Mouse (Mus musculus) stomach, postnatal 0 days (tissue): Measurements from ENCODE around the gene Srek1. TPM values are rescaled to one million over a fixed set of nuclear protein-coding genes. Genes with fewer than 3 reads are reported as not detected.
A peak's percentile ranks its signal among the peaks of the same experiment; 100 is the strongest.

ENCODE experiments used
- ATAC-seq: fragments of 200-750 bp; cut with Nextera tagmentation; 2 replicates; pipeline ENCODE4 v1.8.0; 2017; ENCODE audit not compliant: low FRiP score, low TSS enrichment
- DNase-seq: peaks from one replicate; pipeline ENCODE4 v3.0.0-alpha.2; 2016; ENCODE audit warnings: low spot score
- H3K27ac ChIP-seq: fragments of 300-500 bp; sonication (generic); replicated peaks from 2 replicates; pipeline ENCODE4 v1.5.1; 2014; ENCODE audit warnings: mild to moderate bottlenecking, control low read depth
- H3K27me3 ChIP-seq: fragments of 300-500 bp; sonication (generic); 2 replicates; pipeline ENCODE4 v1.6.1; 2014; ENCODE audit warnings: low read length; ENCODE audit not compliant: control insufficient read depth, insufficient read depth
- H3K36me3 ChIP-seq: fragments of 300-500 bp; sonication (generic); 2 replicates; pipeline ENCODE4 v1.6.1; 2014; ENCODE audit warnings: low read length, mixed read lengths; ENCODE audit not compliant: control insufficient read depth, insufficient read depth
- H3K4me1 ChIP-seq: fragments of 300-500 bp; sonication (generic); replicated peaks from 2 replicates; pipeline ENCODE4 v1.6.1; 2014; ENCODE audit warnings: antibody characterized with exemption; ENCODE audit not compliant: control insufficient read depth, insufficient read depth
- H3K4me2 ChIP-seq: fragments of 300-500 bp; sonication (generic); replicated peaks from 2 replicates; pipeline ENCODE4 v1.6.1; 2014; ENCODE audit warnings: low read depth, mild to moderate bottlenecking, control low read depth, moderate library complexity
- H3K4me3 ChIP-seq: fragments of 300-500 bp; sonication (generic); 2 replicates; pipeline ENCODE4 v1.5.1; 2014; ENCODE audit warnings: low read depth, low read length, control low read depth
- H3K9ac ChIP-seq: fragments of 300-500 bp; sonication (generic); 2 replicates; pipeline ENCODE4 v1.6.1; 2014; ENCODE audit warnings: mild to moderate bottlenecking, low read length, control low read depth, mixed read lengths
- H3K9me3 ChIP-seq: fragments of 300-500 bp; sonication (generic); 2 replicates; pipeline ENCODE4 v1.6.1; 2016; ENCODE audit warnings: low read length; ENCODE audit not compliant: control insufficient read depth
- CTCF ChIP-seq: IDR thresholded peaks from 2 replicates; pipeline ENCODE4 v1.5.1; 2016; ENCODE audit warnings: antibody characterized with exemption, low read depth, mild to moderate bottlenecking, moderate library complexity
- EP300 ChIP-seq: optimal IDR thresholded peaks from 2 replicates; pipeline ENCODE3; 2016; ENCODE audit warnings: antibody characterized with exemption
- WGBS: fragments of 180-500 bp; shearing (Covaris S2); extraction: QIAGEN DNeasy Blood & Tissue Kit; methylation state at CpG from one replicate; pipeline ENCODE4 v1.1.7; 2014; 5-methylcytosine and 5-hydroxymethylcytosine counted together
- polyA plus RNA-seq: library from polyadenylated mRNA; unstranded; fragments of >200 nt; fragmentation: Nextera tagmentation; extraction: Ambion mirVana; gene quantifications from 2 replicates; pipeline ENCODE4 v1.2.1, GENCODE M21; 2015

Srek1 gene
- polyA plus RNA-seq, 1 experiment from 2014 or later: 28.8 TPM

- no peak for DNase-seq
- H3K4me1 ChIP-seq: no peaks in the 10 kb centered on the region; the same call in 1 of the 2 replicates
- peak; percentile 73 for ATAC-seq
Measured at GRCm38 (mm10) chr13:103773407-103774118, 845 bp downstream of the Srek1 start.

DNA sequence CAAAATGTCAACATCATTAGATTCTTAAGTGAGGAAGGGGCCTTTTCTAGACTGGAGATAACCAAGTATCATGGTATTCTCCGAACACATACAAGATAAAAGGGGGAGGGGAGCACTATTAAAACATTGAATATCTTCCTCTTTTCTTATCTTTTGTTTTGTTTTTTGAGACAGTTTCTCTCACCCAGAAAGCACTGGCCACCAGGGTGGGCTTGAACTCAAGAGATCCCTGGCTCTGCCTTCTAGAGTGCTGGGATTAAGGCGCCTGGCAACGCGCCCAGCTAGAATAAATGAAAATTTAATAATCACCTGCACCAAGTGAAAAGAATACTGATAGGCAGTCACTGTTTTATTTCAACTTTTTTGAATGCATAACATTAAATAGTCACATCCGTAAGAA is 1.5 kb downstream of the Srek1 start:
- Histone ChIP-seq H3K9me3 (no peaks in the 10 kb centered on the region), H3K4me2 (peak overlapping the region; percentile 64), H3K9ac (0 out of 2 replicates have a peak overlapping the region, but pooled peaks have one; percentile 5), H3K4me1 (no peaks in the 10 kb centered on the region; the same call in 1 of the 2 replicates), H3K27me3 (no peaks in the 10 kb centered on the region), H3K27ac (no peak overlapping the region), H3K4me3 (peak overlapping the region; percentile 78), H3K36me3 (no peaks in the 10 kb centered on the region)
- no peak for ATAC-seq
- no peak for DNase-seq
- TF ChIP-seq EP300 (no peak), CTCF (no peak; the same call in 1 of the 2 replicates)
- 25% methylated on average over 5 of the region's 5 CpGs for WGBS

More at GRCm38 (mm10) chr13:103773407-103774118, 845 bp downstream of the Srek1 start:
- Histone ChIP-seq H3K27ac (peak overlapping the region; percentile 99), H3K4me3 (peak overlapping the region; percentile 78), H3K27me3 (no peaks in the 10 kb centered on the region), H3K9ac (peak overlapping the region; percentile 89), H3K9me3 (no peaks in the 10 kb centered on the region), H3K36me3 (no peaks in the 10 kb centered on the region), H3K4me2 (peak overlapping the region; percentile 64)
- TF ChIP-seq CTCF (no peak), EP300 (no peak)
- 1% methylated on average over 36 of the region's 36 CpGs for WGBS

DNA sequence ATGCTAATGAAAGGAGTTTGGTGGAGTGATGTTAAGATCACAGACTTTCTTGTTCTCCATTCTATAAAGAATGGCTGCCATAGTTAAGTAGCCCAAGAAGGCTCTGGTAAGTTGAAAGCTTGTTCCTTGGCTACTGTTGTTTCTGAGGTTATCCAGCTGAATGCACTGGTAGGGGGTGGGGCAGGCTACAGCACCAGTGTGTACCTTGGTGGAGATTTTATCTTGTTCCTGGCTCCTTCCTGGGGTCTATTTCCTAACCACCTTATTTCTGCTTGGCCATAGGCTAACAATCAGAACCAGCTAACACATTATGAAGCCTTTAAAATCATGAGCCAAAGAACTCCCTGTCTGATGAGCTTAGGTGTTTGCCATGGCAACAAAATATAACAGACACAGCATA is 3.6 kb downstream of the Srek1 start:
- no peak for DNase-seq
- Histone ChIP-seq H3K9me3 (no peaks in the 10 kb centered on the region), H3K27me3 (no peaks in the 10 kb centered on the region), H3K27ac (no peak overlapping the region), H3K4me1 (no peaks in the 10 kb centered on the region; the same call in 1 of the 2 replicates), H3K4me2 (no peak overlapping the region), H3K4me3 (no peak overlapping the region), H3K9ac (no peak overlapping the region; the same call in 1 of the 2 replicates), H3K36me3 (no peaks in the 10 kb centered on the region)
- no peak for TF ChIP-seq CTCF
- TF ChIP-seq EP300: no peak
- no peak for ATAC-seq

DNA sequence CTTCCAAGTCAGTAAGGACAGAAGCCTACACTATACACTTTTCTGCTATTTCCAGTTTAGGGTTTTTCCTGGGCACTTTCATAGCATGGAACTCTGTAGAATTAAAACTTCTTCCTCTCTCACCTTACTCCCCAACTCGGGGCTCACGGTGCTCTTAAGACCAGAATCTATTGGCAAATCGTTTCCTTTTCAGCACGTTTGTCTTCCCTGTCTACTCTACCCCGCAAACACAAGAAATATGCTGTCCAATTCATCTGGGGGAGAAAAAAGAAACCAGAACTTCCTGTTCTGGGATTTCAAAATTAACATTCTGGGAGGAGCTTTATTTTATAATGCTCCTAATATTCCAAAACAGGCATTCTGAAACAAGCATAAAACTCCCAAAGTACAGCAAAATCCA is 6.5 kb downstream of the Srek1 start:
- ATAC-seq: no peak
- no peak overlapping the region for H3K9ac ChIP-seq
- H3K27me3 ChIP-seq: no peaks in the 10 kb centered on the region
- H3K27ac ChIP-seq: no peak overlapping the region
- DNase-seq: no peak
- no peaks in the 10 kb centered on the region for H3K9me3 ChIP-seq
- no peak overlapping the region for H3K4me3 ChIP-seq
- peaks cover 6% of the 10 kb centered on the region for H3K36me3 ChIP-seq
- WGBS: 35% methylated on average over 5 of the region's 5 CpGs
- no peak for TF ChIP-seq EP300
- TF ChIP-seq CTCF: no peak
- no peaks in the 10 kb centered on the region; the same call in 1 of the 2 replicates for H3K4me1 ChIP-seq
- no peak overlapping the region for H3K4me2 ChIP-seq

DNA sequence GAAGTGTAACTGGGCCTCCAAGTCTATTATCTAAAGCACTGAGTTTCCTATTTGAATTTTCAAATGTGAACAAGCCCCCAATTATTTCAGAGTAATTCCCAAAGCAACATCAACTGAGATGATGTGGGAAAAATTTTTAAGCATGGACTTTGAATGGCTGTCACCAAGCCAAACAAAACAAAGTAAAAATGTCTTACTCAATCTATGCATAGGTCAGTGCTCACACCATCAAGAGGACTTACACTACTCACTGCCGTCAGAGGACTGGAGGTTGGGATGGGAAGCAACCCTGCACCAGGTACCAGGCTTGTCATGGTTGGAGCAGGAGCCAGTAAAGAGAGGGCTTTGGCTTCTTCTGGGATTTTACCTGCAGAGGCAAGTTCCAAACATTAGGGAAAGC is 10.8 kb downstream of the Srek1 start:
- no peaks in the 10 kb centered on the region for H3K4me1 ChIP-seq
- H3K27me3 ChIP-seq: no peaks in the 10 kb centered on the region
- TF ChIP-seq CTCF: no peak
- no peak overlapping the region for H3K4me2 ChIP-seq
- H3K36me3 ChIP-seq: peaks cover 24% of the 10 kb centered on the region
- ATAC-seq (no peak), DNase-seq (no peak)
- H3K9me3 ChIP-seq: no peaks in the 10 kb centered on the region
- WGBS: 69% methylated on average over 1 of the region's 1 CpGs
- no peak overlapping the region for H3K27ac ChIP-seq
- H3K9ac ChIP-seq: no peak overlapping the region
- H3K4me3 ChIP-seq: no peak overlapping the region

- H3K9ac ChIP-seq: no peak overlapping the region
- H3K36me3 ChIP-seq: peaks cover 32% of the 10 kb centered on the region
- no peak for TF ChIP-seq EP300
- TF ChIP-seq CTCF: no peak
- DNase-seq (no peak), ATAC-seq (no peak)
- H3K4me1 ChIP-seq: no peaks in the 10 kb centered on the region
- no peaks in the 10 kb centered on the region for H3K27me3 ChIP-seq
- H3K4me2 ChIP-seq: no peak overlapping the region
- H3K4me3 ChIP-seq: no peak overlapping the region
- H3K27ac ChIP-seq: no peak overlapping the region
- 88% methylated on average over 10 of the region's 10 CpGs for WGBS
- H3K9me3 ChIP-seq: no peaks in the 10 kb centered on the region
Measured at GRCm38 (mm10) chr13:103761971-103762370, 12.4 kb downstream of the Srek1 start.
